Mouse (Mus musculus): ENCODE data around the gene B4gat1.

GRCm38 (mm10) chr19:5001666-5002406 lies 36.8 kb upstream of the B4gat1 start:
- TF ChIP-seq CTCF (IDR thresholded peaks at IDR 0.05; ENCODE audit: low read depth, low read length) (peak; percentile 95), POLR2A (IDR thresholded peaks at IDR 0.05; ENCODE audit: extremely low read depth, insufficient read depth, low read length) (no peak)
